Mouse (Mus musculus) brain, embryonic 14.5 days (tissue): Measurements from ENCODE around the gene Prmt3.
A peak's percentile ranks its signal among the peaks of the same experiment; 100 is the strongest.

Source experiments
- CTCF ChIP-seq: fragments of 200-500 bp; IDR thresholded peaks from 2 replicates; pipeline ENCODE4 v1.5.1; 2012; ENCODE audit warnings: inconsistent platforms, mild to moderate bottlenecking, moderate library complexity, borderline replicate concordance; ENCODE audit not compliant: insufficient read depth, insufficient read length; ENCODE audit errors: extremely low read depth
- POLR2A ChIP-seq: fragments of 200-500 bp; IDR thresholded peaks from 2 replicates; pipeline ENCODE4 v1.6.1; 2012; ENCODE audit warnings: mild to moderate bottlenecking, inconsistent platforms, borderline replicate concordance; ENCODE audit not compliant: poor library complexity, insufficient read depth, insufficient read length, severe bottlenecking; ENCODE audit errors: extremely low read depth

DNA sequence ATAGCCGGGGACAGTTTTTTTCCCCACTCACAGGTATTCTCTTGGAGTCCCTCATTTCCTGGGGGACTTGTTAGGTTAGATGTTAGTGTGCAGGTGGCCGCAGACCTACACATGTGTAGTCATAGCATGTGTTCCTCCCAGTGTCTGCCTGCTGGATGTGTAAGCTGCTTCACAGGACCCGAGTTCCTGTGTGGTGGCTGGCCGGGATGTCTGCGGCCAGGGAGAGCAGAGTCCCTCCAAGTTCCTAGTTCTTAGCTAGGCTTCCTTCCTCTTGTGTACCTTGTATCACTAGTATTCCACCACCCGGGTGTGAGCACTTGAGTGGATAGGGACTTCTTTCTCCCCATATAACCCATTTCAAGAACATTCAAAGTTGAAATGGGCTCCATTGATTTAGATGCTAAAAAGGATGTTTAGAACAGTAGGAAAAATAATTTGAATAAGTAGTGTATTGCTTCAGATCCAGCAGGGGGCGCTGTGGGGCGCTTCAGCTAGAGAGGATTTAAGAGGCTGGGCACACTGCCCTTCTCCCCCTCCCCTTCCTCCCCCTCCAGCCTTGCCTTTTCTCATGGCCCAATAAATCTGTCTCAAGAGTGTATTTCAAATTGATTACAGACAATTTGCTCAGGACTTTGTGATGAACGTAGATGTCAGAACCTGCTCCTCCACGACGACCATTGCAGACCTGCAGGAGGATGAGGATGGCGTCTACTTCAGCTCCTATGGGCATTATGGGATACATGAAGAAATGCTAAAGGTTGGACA, 8.7 kb downstream of the Prmt3 start:
- peak; percentile 77 for TF ChIP-seq CTCF
- no peak for TF ChIP-seq POLR2A
